Mouse (Mus musculus): ENCODE measurements around the gene Cox14.

DNA sequence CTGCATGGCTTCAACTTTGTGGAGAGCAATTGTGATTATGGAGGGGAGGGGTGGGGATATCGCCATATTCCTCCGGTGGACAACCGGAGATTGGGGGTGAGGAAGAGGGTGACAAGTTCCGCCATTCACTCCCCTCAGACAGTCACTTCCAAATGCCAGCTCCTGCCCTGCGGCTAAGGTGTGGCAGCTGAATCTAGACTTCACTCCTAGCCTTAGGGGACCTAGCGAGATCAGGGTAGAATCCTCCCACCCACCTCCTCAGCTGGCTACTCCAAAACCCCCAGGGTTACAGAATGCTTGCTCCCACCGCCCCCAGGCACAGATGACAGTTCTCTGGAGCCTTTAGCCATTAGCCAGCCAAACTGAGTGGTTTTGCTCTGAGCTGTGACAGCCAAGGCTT lies 46.4 kb upstream of the Cox14 start:
- TF ChIP-seq CTCF (IDR thresholded peaks at IDR 0.05; ENCODE audit: insufficient read depth, low read depth, low read length) (no peak), POLR2A (IDR thresholded peaks at IDR 0.05; ENCODE audit: insufficient read depth, low read depth, low read length) (no peak)

Measured in olfactory bulb, adult 2 months (tissue).